Mouse (Mus musculus): ENCODE data around the gene Jdp2. TPM values are rescaled to one million over a fixed set of nuclear protein-coding genes. Genes with fewer than 3 reads are reported as not detected.

Jdp2 gene
- total RNA-seq, 4 experiments from 2014 or later: 49.9 to 67.7 (median 55.7) TPM

DNA sequence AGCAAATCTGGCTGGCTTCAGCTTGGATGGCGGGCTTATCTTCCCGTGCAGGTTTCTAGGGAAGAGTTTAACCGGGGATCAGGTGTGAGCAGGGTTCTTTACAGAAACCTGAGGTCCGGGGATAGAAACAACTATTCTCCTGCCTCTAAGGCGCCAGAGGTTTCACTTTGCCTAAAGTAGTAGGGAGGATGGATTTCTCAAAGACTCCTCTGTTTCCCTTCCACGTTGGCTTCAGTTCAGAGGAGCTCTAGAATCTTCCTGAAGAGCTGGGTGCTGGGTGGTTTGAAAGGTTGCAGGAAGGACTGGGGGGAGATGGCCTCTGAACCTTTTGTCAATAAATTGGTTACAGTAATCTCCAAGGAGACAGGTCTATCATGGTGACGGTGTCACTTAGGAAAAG is 1.8 kb downstream of the Jdp2 start:
- DNase-seq (ENCODE audit: low spot score in 2 of 2): no peak

DNA sequence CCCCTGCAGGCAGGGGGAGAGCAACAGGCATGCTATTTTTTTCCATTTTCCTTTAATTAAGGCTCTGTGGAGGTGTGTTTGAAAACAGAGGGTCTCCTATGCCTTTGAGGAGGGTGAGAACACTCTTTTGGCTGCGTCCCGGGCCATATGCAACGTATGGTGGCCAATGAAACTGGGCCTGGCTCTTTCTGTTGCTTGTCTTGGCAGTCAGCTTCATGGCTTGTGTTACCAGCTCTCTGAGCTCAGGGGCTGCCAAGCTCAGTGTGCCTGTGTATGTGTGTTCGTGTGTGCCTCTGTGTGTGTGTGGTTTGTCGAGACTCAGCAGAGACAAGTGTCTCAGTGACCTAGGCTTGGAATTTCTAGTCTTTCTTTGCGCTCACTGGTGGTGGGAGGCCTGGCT is 2.7 kb downstream of the Jdp2 start:
- DNase-seq (ENCODE audit: low spot score in 2 of 2): no peak

DNA sequence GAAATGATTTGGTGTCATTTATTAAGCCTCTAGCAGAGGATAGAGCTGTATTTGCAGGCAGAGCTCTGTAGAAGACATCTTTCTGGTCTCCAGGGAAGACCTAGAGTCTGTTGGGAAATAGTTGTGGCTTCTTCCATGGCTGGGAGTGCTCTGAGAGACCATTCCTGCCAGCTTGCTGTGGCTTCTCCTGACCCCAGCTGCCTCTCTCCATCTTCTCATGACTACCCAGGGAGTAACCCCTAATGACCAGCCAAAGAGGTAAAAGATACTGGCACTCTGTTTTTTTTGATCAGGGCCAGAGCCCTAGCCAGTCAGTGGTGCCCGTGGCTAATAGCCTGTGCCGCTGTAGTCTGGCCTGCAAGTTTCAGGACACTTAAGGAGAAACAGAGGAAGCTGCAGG is 3.3 kb downstream of the Jdp2 start:
- DNase-seq (ENCODE audit: low spot score in 2 of 2): no peak

DNA sequence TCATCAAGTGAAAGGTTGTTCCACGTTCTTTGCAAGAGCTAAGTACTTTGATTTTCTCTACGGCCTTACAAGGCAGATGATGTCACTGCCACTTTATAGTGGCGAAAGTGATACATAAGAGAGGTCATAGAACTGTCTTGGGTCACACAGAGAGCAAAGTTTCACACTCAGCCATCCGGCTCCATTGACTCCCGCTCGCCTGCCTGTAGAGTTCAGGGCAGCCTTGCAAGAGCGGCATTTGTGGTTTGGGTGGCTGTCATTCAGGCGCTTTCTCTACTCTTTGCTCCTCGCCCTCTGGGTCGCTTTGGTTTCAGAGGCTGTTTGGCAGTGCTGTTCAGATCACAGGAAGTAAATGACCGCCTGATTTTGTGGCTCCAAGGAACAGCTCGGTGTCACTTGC is 4.0 kb downstream of the Jdp2 start:
- DNase-seq (ENCODE audit: low spot score in 2 of 2): no peak

DNA sequence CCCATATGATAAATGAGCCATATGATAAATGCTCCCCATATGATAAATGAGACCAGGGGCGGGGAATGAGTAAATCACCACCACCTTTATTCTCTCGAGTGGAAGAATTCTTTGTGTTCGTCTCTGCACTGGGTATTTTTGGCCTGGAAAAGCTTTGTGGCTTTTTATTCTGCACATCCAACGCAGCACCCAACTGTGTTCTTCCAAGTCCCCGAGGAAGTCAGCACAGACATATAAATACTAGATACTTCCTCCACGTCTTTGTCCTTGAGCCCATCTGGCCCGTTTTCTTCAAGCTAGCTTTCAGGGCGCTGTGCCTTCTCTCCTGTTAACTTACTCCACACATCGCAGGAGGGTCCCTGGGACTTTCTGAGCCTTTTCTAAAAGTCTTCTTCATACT is 4.9 kb downstream of the Jdp2 start:
- DNase-seq (ENCODE audit: low spot score in 2 of 2): peak in 1 of 2 experiments; percentile 73

DNA sequence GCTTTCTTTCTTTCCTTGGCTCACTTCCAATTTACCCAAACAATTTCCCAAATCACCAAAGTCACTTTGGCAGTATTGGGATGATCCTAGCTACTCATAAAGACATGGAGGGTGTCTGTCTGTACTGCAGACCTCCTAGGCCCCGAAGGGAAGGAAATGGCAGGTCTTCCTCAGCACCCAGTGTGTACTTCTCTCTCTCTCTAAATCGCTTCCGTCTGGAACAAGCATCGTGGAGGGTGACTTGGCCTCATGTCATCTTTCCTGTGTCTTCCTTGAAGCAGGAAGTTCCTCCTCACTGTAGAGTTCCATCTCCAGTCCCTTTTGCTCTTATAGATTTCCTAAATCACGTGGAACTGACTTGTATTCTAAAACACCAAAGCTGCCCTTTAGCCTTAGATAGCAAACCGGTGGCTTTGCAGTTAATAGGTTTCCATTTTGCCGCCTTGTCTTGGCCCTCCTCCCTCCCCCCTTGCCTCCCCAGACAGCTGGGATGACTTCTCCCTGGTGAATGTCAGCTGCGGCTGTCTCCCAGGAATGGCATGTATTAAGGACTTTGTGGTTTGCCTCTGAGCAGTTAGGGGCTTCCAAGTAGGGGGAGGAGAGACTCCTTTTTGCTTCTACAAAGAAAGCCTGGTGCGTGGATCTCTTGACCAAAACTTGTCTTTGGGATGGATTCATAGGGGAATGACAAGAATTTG is 5.6 kb downstream of the Jdp2 start:
- no peak for DNase-seq (ENCODE audit: low spot score in 2 of 2)

DNA sequence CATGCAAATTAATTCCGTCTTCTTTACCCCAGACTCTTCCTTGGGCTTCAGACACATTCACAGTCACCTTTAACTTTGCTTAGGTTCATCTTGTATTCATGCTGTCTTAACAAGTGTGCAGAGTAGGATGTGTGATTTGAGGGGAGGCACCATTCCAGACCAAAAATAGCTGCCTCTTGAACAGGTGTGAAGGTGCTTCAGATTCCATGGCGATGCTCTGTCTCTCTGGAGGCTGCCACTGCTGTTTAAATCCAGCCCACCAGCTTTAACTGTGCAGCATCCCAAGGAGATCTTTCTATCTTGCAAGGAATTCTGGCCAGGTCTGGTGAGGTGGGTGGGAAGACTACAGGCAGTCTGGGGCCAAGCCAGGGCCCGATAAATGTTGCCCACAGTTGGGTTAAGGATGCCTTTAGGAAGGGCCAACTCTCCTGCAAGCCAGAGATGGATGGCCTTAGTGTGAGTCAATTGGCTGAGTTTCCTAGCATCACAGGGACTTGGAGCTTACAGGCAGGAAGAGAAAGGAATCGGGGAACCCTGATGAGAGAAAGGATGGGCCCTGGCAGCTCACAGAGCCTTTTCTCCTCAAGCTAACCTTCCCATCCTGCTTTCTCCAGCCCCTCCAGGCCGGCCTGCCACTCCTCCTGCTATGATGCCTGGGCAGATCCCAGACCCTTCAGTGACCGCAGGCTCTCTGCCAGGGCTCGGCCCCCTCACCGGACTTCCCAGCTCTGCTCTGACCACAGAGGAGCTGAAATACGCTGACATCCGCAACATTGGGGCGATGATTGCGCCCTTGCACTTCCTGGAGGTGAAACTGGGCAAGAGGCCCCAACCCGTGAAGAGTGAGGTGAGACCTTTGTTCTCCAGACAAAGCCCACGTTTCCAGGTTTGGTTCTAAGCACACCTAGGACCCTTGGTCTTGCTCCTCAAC is 9.0 kb downstream of the Jdp2 start:
- peak in 1 of 2 experiments; percentile 67 for DNase-seq (ENCODE audit: low spot score in 2 of 2)

DNA sequence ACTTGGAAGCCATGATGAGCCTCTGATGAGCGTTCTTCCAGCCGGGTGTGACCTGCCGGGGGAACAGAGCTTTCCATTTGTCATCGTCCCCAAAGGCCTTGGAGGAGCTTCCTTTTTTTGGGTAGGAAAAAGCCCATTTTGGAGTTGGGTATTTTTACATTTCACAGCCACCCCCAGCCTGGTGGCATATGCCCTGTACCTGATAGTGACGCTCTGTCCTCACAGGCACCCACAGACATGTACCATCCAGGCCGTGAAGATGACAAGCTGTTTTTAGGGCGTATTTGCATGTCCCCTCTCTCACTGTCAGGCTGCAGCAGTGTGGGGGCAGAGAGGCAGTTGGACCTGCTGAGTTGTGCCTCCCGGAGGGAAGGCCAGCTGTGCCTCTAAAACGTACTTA is 11.3 kb downstream of the Jdp2 start:
- peak in 1 of 2 experiments; percentile 85 for DNase-seq (ENCODE audit: low spot score in 2 of 2)

DNA sequence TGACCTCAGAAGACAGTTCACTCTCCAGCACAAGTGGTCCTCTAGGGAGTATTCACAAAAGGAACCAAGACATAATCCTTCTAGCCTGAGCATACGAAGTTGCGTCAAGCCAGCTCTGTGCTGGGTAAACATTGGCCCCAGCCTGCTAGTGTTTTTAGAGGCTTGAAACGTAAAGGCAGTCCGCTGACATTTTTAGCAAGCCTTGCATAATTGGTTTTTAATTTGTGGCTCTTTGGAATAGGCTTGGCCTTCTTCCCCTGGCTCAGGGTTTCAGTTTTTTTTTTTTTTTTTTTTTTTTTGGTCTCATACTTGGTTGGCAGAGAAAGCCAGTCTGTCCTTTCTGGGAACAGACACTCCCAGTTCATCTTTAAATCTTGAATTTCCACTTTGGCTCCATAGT is 15.3 kb downstream of the Jdp2 start:
- no peak for DNase-seq (ENCODE audit: low spot score in 2 of 2)

DNA sequence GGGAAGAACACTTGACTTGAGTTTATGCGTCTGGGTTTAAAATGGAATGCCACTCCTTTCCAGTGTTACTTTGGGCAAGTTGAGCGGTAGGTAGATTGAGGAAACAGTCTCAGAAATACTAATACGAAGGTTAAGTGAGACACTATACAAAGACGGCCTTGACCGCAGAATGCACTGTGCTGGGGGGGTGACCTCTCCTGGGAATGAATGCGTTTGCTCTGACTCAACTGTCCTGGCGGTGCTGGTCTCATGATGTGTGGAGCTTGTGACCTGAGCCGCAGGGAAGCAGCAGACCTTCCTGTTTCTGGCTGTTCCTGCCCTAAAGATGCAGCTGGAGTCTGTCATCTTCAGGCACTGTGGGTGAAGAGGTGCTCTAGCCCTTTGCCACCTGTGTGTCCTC is 16.7 kb downstream of the Jdp2 start:
- DNase-seq (ENCODE audit: low spot score in 2 of 2): no peak

DNA sequence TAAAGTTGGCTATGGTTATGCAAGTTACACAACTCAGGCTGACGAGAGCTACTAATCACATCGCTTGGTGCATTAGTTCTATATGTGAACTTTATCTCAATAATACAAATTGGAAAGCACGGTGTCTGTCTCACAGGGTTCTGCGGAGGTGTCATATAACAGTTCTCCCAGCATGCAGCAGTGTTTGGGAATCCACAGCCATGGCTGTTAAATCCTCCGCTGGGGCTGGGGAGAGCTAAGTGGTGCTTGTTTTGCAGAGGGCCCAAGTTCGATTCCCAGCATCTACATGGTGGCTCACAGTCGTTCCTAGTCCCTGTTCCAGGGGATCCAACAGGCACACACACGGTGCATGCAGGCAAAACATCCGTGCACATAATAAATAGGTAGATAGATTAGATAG is 19.1 kb downstream of the Jdp2 start:
- no peak for DNase-seq (ENCODE audit: low spot score in 2 of 2)

DNA sequence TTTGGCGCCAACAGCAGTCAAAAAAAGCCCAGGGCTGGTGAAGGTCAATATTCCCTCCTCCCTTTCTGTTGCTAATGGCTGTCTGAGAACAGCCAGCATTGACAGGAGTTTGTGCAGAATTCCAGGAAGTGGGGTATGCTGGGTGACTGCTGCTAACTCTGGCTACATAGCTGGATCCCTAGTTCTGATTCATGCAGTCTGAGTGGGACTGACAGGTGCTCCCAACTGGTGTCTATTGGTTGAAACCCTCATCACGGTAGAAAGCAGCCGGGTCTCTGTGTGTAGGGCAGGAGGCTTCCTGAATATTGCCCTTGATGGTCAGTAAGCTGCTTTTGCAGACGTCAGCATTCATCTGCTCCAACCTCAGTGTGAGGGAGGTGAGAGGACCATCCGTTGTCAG is 19.6 kb downstream of the Jdp2 start:
- no peak for DNase-seq (ENCODE audit: low spot score in 2 of 2)

DNA sequence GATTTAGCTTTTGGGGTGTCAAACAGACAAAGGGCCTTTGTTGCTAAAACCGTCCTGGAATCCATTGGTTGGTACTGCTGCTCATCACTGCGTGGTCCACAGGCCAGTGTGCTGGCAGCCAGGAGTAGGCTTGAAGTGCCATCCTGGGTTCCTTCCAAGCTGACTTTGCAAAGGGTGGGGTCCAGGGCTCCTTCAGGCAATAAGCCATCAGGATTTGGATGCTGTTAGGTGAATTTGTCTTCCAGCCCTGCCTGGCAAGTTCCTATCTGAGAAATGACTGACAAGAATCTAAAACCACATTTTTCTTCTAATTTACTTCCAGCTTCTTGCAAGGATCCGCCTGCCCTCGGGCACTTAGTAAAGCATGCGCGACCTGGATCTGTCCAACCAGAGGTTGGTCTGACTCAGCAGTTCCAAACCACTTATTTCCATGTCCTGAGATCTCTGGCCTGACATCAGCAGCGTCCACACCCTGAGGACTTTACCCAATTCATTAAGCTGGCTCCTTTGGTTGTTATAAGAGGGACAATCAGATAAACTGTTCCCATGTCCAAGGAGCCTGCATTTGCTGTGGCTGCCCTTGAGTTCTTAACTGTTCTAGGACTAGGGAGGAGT is 20.6 kb downstream of the Jdp2 start:
- DNase-seq (ENCODE audit: low spot score in 2 of 2): no peak

DNA sequence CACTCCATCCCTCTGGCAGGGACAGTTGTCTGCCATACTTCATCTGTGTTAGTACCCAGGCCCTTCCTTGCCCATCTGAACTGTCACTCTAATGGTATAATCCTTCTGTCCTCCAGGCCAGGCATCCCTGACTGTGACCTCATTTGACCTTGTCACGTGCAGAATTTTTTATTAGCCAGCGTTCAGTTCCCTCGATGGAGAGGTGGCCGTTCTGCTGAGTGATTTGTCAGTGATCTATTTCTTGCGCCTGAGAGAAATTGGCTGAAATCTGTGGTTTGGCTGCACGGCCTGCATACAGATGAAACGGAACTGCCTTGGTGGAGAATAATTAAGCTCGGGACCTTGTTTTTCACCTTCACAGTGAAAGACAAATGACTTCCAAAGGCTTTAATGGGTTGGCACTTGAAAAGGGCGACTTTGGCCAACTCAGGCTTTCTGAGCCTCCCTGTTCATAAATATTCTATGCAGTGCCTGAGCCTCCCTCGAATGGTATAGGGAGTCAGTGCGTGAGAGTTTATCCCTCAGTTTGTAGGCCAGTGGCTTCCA is 21.1 kb downstream of the Jdp2 start:
- DNase-seq (ENCODE audit: low spot score in 2 of 2): peak in 1 of 2 experiments; percentile 47

DNA sequence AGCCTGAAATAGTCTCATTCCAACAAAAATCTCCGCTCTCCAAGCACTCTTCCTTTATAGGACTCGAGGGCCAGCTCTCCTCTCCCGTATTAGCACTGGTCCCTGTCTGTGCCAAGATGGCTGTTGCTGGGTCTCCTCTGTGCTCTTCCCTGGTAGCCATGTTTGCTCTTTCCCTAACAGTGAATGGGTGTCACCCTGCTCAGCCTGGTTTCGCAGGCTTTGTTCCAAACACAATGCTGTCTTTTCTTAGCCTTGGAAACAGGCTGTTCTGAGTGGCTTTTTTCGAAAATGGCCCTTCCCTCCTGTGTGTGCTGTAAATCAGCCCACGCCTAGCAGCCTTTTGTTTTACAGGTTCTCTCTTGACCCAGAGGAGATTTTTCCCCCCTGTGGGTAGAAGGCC is 22.2 kb downstream of the Jdp2 start:
- DNase-seq (ENCODE audit: low spot score in 2 of 2): no peak

DNA sequence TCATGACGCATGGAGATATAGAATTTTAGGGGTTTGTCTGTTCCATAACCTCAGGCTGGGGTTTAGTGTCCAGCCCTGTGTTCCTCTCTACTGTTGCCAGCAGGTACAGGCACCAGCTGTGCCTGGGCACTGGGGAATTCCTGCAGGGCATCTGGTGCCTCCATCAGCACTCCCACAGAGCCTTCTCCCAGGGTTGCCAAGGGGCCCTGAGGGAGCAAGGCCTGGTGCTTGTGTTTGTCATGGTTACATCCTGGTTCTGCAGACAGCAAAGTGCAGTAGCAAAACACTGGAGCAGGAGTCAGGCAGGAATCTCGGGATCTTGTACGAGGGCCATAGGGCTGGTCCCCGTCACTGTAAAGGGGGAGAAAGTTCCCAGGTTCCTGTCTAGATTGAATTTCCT is 22.8 kb downstream of the Jdp2 start:
- no peak for DNase-seq (ENCODE audit: low spot score in 2 of 2)

DNA sequence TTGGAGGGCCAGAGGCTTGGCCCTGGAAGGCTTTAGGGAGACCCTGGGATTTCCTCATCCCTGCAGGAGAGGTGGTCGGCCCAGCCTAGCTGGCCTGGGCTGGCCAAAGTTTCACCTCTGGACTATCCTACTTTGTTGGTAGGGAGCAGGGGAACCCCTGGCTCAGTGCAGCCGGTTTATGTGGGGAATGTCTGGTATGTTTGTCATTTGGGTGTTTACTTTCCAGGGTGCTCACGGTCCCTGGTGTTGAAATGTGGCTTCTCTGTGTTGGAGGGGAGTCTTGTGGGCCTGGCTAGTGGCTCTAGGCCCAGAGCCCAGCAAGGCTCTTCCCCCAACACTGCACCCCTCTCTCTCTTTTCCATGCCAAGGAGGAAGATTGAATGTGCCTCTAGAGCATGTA is 24.9 kb downstream of the Jdp2 start:
- DNase-seq (ENCODE audit: low spot score in 2 of 2): no peak

DNA sequence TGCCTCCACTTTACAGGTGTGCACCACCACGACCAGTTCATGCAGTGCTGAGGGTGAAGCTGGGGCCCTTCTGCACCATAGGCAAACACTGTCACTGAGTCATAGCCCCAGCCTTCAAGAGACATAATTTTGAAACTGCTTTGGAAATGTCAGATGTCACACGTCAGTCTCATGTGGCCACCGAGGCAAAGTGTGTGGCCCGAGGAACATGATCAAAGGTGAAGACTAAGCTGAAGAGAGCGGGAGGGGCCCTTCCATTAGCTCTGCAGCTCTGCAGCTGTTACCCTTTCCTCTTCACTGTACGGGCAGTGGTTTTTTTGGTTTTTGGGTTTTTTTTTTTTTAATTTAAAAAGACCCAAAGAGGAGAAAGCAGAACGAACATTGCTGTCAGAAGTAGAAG is 25.8 kb downstream of the Jdp2 start:
- DNase-seq (ENCODE audit: low spot score in 2 of 2): no peak

DNA sequence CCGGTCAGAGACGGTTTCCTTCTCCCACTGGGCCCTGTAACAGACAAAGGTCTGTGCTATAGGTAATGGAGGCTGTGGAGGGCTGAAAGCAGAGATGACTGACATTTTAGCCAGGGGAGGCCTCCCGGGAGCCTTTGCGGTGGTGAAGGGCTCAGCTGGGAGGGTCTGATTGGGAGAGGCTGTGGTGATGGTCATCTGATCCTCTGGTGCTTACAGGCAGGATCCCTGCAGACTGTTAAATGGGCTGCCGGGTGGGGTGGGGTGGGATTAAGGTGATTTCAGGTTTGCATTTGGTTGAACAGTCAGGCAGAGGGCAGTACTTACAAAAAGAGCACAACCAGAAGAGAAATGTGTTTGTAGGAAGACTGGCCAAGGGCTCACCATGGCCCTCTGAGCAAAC is 27.0 kb downstream of the Jdp2 start:
- DNase-seq (ENCODE audit: low spot score in 2 of 2): no peak

DNA sequence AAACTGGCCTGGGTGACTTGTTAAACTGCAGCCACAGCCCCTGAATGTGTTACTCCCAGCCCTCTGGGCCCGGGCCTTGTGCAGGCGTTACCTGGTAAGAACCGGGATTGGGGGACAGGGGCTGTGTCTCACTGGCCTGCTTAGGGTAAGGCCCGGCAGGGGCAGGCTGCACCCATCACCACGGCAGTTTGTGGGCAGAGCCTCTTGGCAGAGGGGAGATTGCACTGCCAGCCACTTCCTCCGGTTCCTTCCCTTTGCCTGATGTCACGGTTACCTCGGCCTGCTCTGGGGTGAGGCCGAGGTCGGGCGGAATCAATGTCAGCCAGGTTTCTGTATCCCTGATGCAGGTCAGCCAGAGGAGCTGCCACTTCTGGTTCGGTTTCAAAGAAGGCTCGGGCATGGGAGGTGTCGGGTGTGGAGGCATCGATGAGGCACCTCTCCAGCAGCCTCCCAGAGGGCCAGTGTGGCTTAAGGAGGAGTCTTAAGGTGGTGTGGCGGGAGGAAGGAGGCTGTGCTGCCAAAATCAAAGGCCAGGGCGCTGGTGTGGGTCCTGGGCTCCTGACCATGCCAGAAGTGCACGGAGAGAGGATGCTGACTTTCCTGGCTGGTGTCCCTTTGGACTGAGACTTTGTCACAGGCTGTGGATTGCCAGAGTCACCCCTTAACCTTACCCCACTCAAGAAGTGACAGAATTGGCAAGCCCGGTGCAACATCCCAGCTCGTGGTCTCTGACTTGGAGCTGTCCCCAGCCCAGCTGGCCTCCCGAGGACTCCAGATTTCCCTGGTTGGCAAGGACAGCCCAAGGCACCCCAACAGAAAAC is 31.0 kb downstream of the Jdp2 start:
- DNase-seq (ENCODE audit: low spot score in 2 of 2): no peak

DNA sequence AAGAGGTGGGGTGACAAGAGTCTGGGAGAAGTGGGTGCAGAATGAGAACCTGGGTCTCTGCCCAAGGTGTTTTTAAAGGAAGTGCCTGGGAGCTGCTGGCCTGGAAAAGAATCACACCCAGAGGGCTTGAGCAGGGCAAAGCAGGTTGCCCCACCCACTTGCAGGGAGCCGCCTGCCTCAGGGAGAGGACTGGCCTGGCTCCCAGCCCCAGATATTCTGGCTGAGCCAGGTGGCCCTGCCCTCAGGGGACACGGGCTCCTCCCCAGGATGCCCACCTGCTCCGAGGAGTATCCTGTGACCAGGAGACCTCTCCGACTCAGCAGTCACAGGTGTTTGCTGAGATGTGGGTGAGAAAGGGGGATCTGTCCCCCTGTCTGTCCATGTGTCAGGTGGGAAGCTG is 32.4 kb downstream of the Jdp2 start:
- DNase-seq (ENCODE audit: low spot score in 2 of 2): no peak

Measured in left cerebral cortex, adult 8-10 months (tissue).